ENCODE assay signal across 13 mouse cellular contexts in genomic region chr10:67778341-67778740, GRCm38 (mm10).
DNase-seq lines count a peak whose midpoint lies in the region.
"Had no signal": no experiment of that assay in that cellular context is flagged by ENCODE, and none has a peak within 500 bp of the region (broad histone marks: within the 10 kb centered on the region; RNA-seq: fewer than 3 reads in every experiment).

No protein-coding gene starts in this region.

- intact Hi-C loops in gastrocnemius, postnatal 36 days (cut with DNase I) = no loop called here
- intact Hi-C loops in heart, postnatal 10 days (cut with DNase I) = no loop called here
- intact Hi-C loops in heart, postnatal 36 days (cut with DNase I) = no loop called here

- DNase-seq in gastrocnemius, adult 18-20 months (ENCODE audit: low spot score) = peak; percentile 22
- no peak for DNase-seq in gastrocnemius, postnatal 36 days
- peak; percentile 35 to 43 for DNase-seq in heart, postnatal 10 days
- DNase-seq in heart, postnatal 36 days = no peak
- DNase-seq in MN1 (ENCODE audit: low spot score) = peak; percentile 90
- peak; percentile 54 for DNase-seq in kidney, postnatal 10 days
- no peak for DNase-seq in left cerebral cortex, adult 9 months (ENCODE audit: low spot score in 2 of 2)
- DNase-seq in right cerebral cortex, adult 18-20 months = no peak
- DNase-seq: adrenal gland, postnatal 10 days; cerebellum, postnatal 14 days; left cerebral cortex, postnatal 4 days; liver; thymus, postnatal 14 days had no signal

Comparison
In these comparisons a context has a peak if more than half of its experiments do, and no peak if none do; other contexts are left out.
1. DNase-seq: peak in gastrocnemius, adult 18-20 months (single experiment), heart, postnatal 10 days (2 of 2), MN1 (single experiment) and kidney, postnatal 10 days (single experiment); none in gastrocnemius, postnatal 36 days (0 of 2), heart, postnatal 36 days (0 of 2), left cerebral cortex, adult 9 months (0 of 2) and right cerebral cortex, adult 18-20 months (single experiment).